Mouse (Mus musculus): ENCODE results near the gene Tmem95. TPM values are rescaled to one million over a fixed set of nuclear protein-coding genes. Genes with fewer than 3 reads are reported as not detected.

Tmem95 gene
- polyA plus RNA-seq, 1 experiment: not detected

- H3K27ac ChIP-seq (ENCODE audit: insufficient read depth, low read length): peak within 1 kb of the TSS; percentile 36
- H3K4me3 ChIP-seq (ENCODE audit: insufficient read depth, low read length): peak within 1 kb of the TSS; percentile 76
- TF ChIP-seq POLR2A (IDR thresholded peaks at IDR 0.05; ENCODE audit: extremely low read depth, insufficient read depth, low read length): peak; percentile 60
- no peak for TF ChIP-seq CTCF (IDR thresholded peaks at IDR 0.05; ENCODE audit: extremely low read depth, insufficient read depth, low read length)
- H3K4me1 ChIP-seq (ENCODE audit: control insufficient read depth, insufficient read depth, low read length): peaks cover 4% of the 10 kb centered on the region
These were observed 39.7 kb downstream of the Tmem95 start, which contains the start of gene Tmem256 for GRCm38 (mm10) chr11:69837952-69838713. Gene Tmem256 (plus strand): TSS chr11:69838514.

- TF ChIP-seq POLR2A (IDR thresholded peaks at IDR 0.05; ENCODE audit: extremely low read depth, insufficient read depth, low read length) (peak; percentile 43; the same call in 1 of the 2 replicates), CTCF (IDR thresholded peaks at IDR 0.05; ENCODE audit: extremely low read depth, insufficient read depth, low read length) (no peak)
- Histone ChIP-seq H3K27ac (ENCODE audit: insufficient read depth, low read length) (peak within 1 kb of the TSS; percentile 78), H3K4me3 (ENCODE audit: insufficient read depth, low read length) (peak within 1 kb of the TSS; percentile 76), H3K4me1 (ENCODE audit: control insufficient read depth, insufficient read depth, low read length) (peaks cover 4% of the 10 kb centered on the region)
These were observed 40.2 kb downstream of the Tmem95 start, which contains the start of gene Nlgn2 for GRCm38 (mm10) chr11:69837604-69837951. Gene Nlgn2 (minus strand): TSS chr11:69837784.

GRCm38 (mm10) chr11:69836703-69837576, 40.9 kb downstream of the Tmem95 start:
- no peak for TF ChIP-seq CTCF (IDR thresholded peaks at IDR 0.05; ENCODE audit: extremely low read depth, insufficient read depth, low read length)
- no peak for TF ChIP-seq POLR2A (IDR thresholded peaks at IDR 0.05; ENCODE audit: extremely low read depth, insufficient read depth, low read length)
- Histone ChIP-seq H3K27ac (ENCODE audit: insufficient read depth, low read length) (peak overlapping the region; percentile 78), H3K4me1 (ENCODE audit: control insufficient read depth, insufficient read depth, low read length) (peaks cover 6% of the 10 kb centered on the region), H3K4me3 (ENCODE audit: insufficient read depth, low read length) (peak overlapping the region; percentile 76)

GRCm38 (mm10) chr11:69835966-69836335, 41.9 kb downstream of the Tmem95 start:
- Histone ChIP-seq H3K27ac (ENCODE audit: insufficient read depth, low read length) (no peak overlapping the region), H3K4me3 (ENCODE audit: insufficient read depth, low read length) (peak overlapping the region; percentile 76), H3K4me1 (ENCODE audit: control insufficient read depth, insufficient read depth, low read length) (peaks cover 6% of the 10 kb centered on the region)
- no peak for TF ChIP-seq CTCF (IDR thresholded peaks at IDR 0.05; ENCODE audit: extremely low read depth, insufficient read depth, low read length)
- no peak for TF ChIP-seq POLR2A (IDR thresholded peaks at IDR 0.05; ENCODE audit: extremely low read depth, insufficient read depth, low read length)

DNA sequence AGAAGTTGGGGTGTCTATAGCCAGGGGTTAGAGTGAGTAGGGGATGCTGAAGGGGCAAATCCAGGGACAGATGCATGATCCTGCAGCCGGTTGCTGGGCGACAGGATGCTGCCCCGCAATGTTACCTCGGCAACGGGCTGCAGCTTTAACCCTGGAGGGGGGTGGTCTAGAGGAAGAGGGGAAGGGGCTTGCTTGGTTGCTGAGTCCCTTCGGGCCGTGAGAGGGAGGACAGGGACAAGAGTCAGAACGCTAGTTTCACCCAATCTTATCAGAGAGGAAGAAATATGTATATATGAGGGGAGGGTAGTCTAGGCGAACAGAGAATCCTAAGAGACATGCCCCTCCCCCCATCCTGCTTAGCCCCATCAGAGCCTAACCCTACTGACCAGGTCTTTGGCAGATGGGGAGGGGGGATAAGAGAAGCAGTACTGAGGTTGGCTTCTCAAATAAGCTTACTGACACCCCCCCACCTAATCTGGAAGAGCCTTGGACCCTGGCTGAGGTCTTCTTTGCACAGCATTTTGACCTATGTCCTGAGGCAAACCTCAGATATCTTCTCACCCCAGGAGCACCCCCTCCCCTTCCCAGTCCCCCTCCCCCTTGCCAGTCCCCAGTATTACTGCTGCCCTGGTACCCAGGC, 42.4 kb downstream of the Tmem95 start:
- H3K4me3 ChIP-seq (ENCODE audit: insufficient read depth, low read length): peak overlapping the region; percentile 76
- TF ChIP-seq POLR2A (IDR thresholded peaks at IDR 0.05; ENCODE audit: extremely low read depth, insufficient read depth, low read length): no peak
- peaks cover 6% of the 10 kb centered on the region for H3K4me1 ChIP-seq (ENCODE audit: control insufficient read depth, insufficient read depth, low read length)
- H3K27ac ChIP-seq (ENCODE audit: insufficient read depth, low read length): no peak overlapping the region

DNA sequence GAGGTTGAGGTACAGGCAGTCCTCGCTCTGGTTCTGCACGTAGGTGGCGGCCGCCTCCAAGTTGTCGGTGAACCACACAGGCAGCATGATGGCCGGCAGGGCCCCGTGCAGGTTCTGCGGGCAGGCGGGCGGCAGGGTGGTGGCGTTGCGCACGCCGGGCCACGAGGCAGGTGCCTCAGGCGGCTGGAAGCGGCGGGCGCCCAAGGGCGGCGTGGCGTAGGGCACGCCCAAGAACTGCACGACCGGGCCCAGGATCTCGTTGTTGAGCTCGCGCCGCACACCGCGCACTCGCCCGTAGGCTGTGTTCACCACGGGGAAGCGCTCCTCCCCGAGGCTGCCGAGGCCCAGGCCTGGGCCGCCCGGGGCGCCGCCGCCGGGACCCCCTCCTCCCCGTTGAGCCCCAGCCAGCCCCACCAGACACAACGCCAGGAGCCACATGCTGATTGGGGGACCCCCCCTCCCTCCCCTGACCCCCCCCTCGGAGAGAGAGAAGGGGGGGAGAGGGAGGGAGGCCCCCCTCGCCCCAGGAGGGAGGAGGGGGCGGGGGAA, 43.7 kb downstream of the Tmem95 start:
- Histone ChIP-seq H3K4me3 (ENCODE audit: insufficient read depth, low read length) (peak overlapping the region; percentile 35; the same call in 1 of the 2 replicates), H3K4me1 (ENCODE audit: control insufficient read depth, insufficient read depth, low read length) (peaks cover 6% of the 10 kb centered on the region), H3K27ac (ENCODE audit: insufficient read depth, low read length) (no peak overlapping the region)
- TF ChIP-seq CTCF (IDR thresholded peaks at IDR 0.05; ENCODE audit: extremely low read depth, insufficient read depth, low read length) (no peak), POLR2A (IDR thresholded peaks at IDR 0.05; ENCODE audit: extremely low read depth, insufficient read depth, low read length) (no peak)

DNA sequence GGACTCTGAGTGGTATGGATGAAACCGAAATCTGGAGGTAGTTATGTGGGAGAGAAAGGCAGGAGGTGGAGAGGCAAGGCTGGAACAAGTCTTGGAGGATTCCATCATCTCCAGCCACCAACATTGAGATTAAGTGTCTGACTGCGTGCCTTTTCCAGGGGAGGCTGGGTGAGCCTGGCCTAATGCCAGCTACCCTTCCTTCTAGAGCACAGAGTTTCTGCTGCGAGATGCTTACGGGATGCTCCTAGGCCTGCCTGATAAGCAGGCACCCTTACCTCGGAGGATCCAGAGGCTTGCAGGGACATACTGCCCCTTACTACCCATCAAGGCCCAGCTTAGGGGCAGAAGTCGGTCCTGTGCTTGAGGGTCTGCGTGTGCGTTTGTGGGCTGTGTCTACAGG, 44.3 kb downstream of the Tmem95 start:
- TF ChIP-seq CTCF (IDR thresholded peaks at IDR 0.05; ENCODE audit: extremely low read depth, insufficient read depth, low read length): no peak
- TF ChIP-seq POLR2A (IDR thresholded peaks at IDR 0.05; ENCODE audit: extremely low read depth, insufficient read depth, low read length): no peak
- no peak overlapping the region for H3K27ac ChIP-seq (ENCODE audit: insufficient read depth, low read length)
- peaks cover 6% of the 10 kb centered on the region for H3K4me1 ChIP-seq (ENCODE audit: control insufficient read depth, insufficient read depth, low read length)
- peak overlapping the region; percentile 35; the same call in 1 of the 2 replicates for H3K4me3 ChIP-seq (ENCODE audit: insufficient read depth, low read length)

DNA sequence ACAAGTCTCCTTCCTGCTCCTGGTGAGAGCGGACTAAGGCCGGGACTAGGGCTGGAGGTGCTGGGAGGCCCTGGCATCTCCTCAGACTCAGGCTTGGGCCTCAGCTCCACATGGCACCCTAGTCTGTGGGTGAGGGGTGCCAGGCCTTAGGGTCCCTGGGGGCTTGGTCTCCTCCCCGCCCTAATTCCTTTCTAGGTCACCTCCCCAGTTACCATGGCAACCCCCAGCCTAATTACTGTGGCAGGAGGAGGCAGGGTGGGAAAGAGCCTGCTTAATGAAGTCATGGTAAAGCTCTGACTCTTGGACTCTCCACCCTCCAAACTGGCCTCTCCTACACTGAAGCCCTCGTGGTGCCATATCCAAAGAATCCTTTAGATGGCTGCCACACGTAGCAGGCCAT, 49.0 kb downstream of the Tmem95 start:
- Histone ChIP-seq H3K4me3 (ENCODE audit: insufficient read depth, low read length) (no peak overlapping the region), H3K27ac (ENCODE audit: insufficient read depth, low read length) (no peak overlapping the region), H3K4me1 (ENCODE audit: control insufficient read depth, insufficient read depth, low read length) (peaks cover 6% of the 10 kb centered on the region)
- no peak for TF ChIP-seq POLR2A (IDR thresholded peaks at IDR 0.05; ENCODE audit: extremely low read depth, insufficient read depth, low read length)
- no peak for TF ChIP-seq CTCF (IDR thresholded peaks at IDR 0.05; ENCODE audit: extremely low read depth, insufficient read depth, low read length)

Other genes with a start within 250 kb of the Tmem95 start
- gene Fxr2, start 245.0 kb downstream of the Tmem95 start, polyA plus RNA-seq (2012; rRNA removed): 132 and 158 TPM in 2 replicates
- 0.25 and 0.28 TPM in 2 replicates for gene Sox15, start 222.7 kb downstream of the Tmem95 start, polyA plus RNA-seq (2012; rRNA removed)
- 89.7 and 92.8 TPM in 2 replicates for gene Mpdu1, start 215.4 kb downstream of the Tmem95 start, polyA plus RNA-seq (2012; rRNA removed)
- 11.3 and 13.1 TPM in 2 replicates for gene Cd68, start 211.9 kb downstream of the Tmem95 start, polyA plus RNA-seq (2012; rRNA removed)
- gene Eif4a1, start 205.6 kb downstream of the Tmem95 start, polyA plus RNA-seq (2012; rRNA removed): 323 and 335 TPM in 2 replicates
- 120 and 133 TPM in 2 replicates for gene Senp3, start 195.9 kb downstream of the Tmem95 start, polyA plus RNA-seq (2012; rRNA removed)
- 6.1 and 7.5 TPM in 2 replicates for gene Tnfsf13, start 192.2 kb downstream of the Tmem95 start, polyA plus RNA-seq (2012; rRNA removed)
- 19.8 and 22.5 TPM in 2 replicates for gene Tnfsf12, start 182.2 kb downstream of the Tmem95 start, polyA plus RNA-seq (2012; rRNA removed)
- 3.8 and 4.3 TPM in 2 replicates for gene Tnfsfm13, start 181.9 kb downstream of the Tmem95 start, polyA plus RNA-seq (2012; rRNA removed)
- gene Polr2a, start 119.4 kb downstream of the Tmem95 start, polyA plus RNA-seq (2012; rRNA removed): 21.7 and 23.2 TPM in 2 replicates
- 0.06 TPM in 1 of 2 replicates, not detected in the other for gene Slc35g3, start 116.0 kb downstream of the Tmem95 start, polyA plus RNA-seq (2012; rRNA removed)
- gene Zbtb4, start 112.1 kb downstream of the Tmem95 start, polyA plus RNA-seq (2012; rRNA removed): 56.7 and 58.2 TPM in 2 replicates
- 1.4 and 2.1 TPM in 2 replicates for gene Chrnb1, start 82.1 kb downstream of the Tmem95 start, polyA plus RNA-seq (2012; rRNA removed)
- 17.3 and 17.6 TPM in 2 replicates for gene Fgf11, start 76.2 kb downstream of the Tmem95 start, polyA plus RNA-seq (2012; rRNA removed)
- 0.06 TPM in 1 of 2 replicates, not detected in the other for gene Tmem102, start 72.4 kb downstream of the Tmem95 start, polyA plus RNA-seq (2012; rRNA removed)
- gene Gm39566, start 62.7 kb downstream of the Tmem95 start, polyA plus RNA-seq (2012; rRNA removed): not detected in 2 replicates
- gene Spem2, start 59.6 kb downstream of the Tmem95 start, polyA plus RNA-seq (2012; rRNA removed): not detected in 2 replicates
- 0.10 and 0.15 TPM in 2 replicates for gene Spem1, start 55.8 kb downstream of the Tmem95 start, polyA plus RNA-seq (2012; rRNA removed)
- 112 and 116 TPM in 2 replicates for gene Nlgn2, start 40.2 kb downstream of the Tmem95 start, polyA plus RNA-seq (2012; rRNA removed)
- gene Tmem256, start 39.5 kb downstream of the Tmem95 start, polyA plus RNA-seq (2012; rRNA removed): 234 and 244 TPM in 2 replicates
- gene Plscr3, start 31.6 kb downstream of the Tmem95 start, polyA plus RNA-seq (2012; rRNA removed): 35.3 and 36.5 TPM in 2 replicates
- 0.08 and 0.25 TPM in 2 replicates for gene Tnk1, start 19.3 kb downstream of the Tmem95 start, polyA plus RNA-seq (2012; rRNA removed)
- gene Kctd11, start 3.4 kb upstream of the Tmem95 start, polyA plus RNA-seq (2012; rRNA removed): 1.5 and 1.7 TPM in 2 replicates
- gene Acap1, start 17.5 kb upstream of the Tmem95 start, polyA plus RNA-seq (2012; rRNA removed): 0.13 and 0.26 TPM in 2 replicates
- gene 2810408A11Rik, start 23.0 kb upstream of the Tmem95 start, polyA plus RNA-seq (2012; rRNA removed): 0.19 and 0.38 TPM in 2 replicates
- gene Neurl4, start 23.1 kb upstream of the Tmem95 start, polyA plus RNA-seq (2012; rRNA removed): 98.3 and 107 TPM in 2 replicates
- 53.5 and 55.2 TPM in 2 replicates for gene Gps2, start 35.9 kb upstream of the Tmem95 start, polyA plus RNA-seq (2012; rRNA removed)
- 577 and 581 TPM in 2 replicates for gene Eif5a, start 43.9 kb upstream of the Tmem95 start, polyA plus RNA-seq (2012; rRNA removed)
- 18.1 and 21.1 TPM in 2 replicates for gene Ybx2, start 57.8 kb upstream of the Tmem95 start, polyA plus RNA-seq (2012; rRNA removed)
- 1.5 and 1.7 TPM in 2 replicates for gene Slc2a4, start 70.2 kb upstream of the Tmem95 start, polyA plus RNA-seq (2012; rRNA removed)
- gene Cldn7, start 86.8 kb upstream of the Tmem95 start, polyA plus RNA-seq (2012; rRNA removed): not detected in 2 replicates
- gene Ctdnep1, start 103.1 kb upstream of the Tmem95 start, polyA plus RNA-seq (2012; rRNA removed): 121 and 139 TPM in 2 replicates
- gene Elp5, start 104.5 kb upstream of the Tmem95 start, polyA plus RNA-seq (2012; rRNA removed): 121 and 126 TPM in 2 replicates
- 330 and 334 TPM in 2 replicates for gene Gabarap, start 113.1 kb upstream of the Tmem95 start, polyA plus RNA-seq (2012; rRNA removed)
- 37.6 and 38.2 TPM in 2 replicates for gene Phf23, start 117.8 kb upstream of the Tmem95 start, polyA plus RNA-seq (2012; rRNA removed)
- gene Dvl2, start 122.6 kb upstream of the Tmem95 start, polyA plus RNA-seq (2012; rRNA removed): 26.9 and 30.4 TPM in 2 replicates
- gene Acadvl, start 137.4 kb upstream of the Tmem95 start, polyA plus RNA-seq (2012; rRNA removed): 66.5 and 71.6 TPM in 2 replicates
- gene Dlg4, start 138.9 kb upstream of the Tmem95 start, polyA plus RNA-seq (2012; rRNA removed): 816 and 828 TPM in 2 replicates
- gene Asgr1, start 176.1 kb upstream of the Tmem95 start, polyA plus RNA-seq (2012; rRNA removed): 2.3 and 3.5 TPM in 2 replicates
- gene Asgr2, start 214.6 kb upstream of the Tmem95 start, polyA plus RNA-seq (2012; rRNA removed): 0.23 TPM in 2 replicates

Measured in cortical plate, adult 2 months (tissue).